Mouse (Mus musculus) B cell, adult 67 days (primary cell): ENCODE data around the gene Mus81. TPM values are rescaled to one million over a fixed set of nuclear protein-coding genes. Genes with fewer than 3 reads are reported as not detected.

Source experiments
- total RNA-seq, 2 experiments: library from RNA; stranded (reverse); gene quantifications; 4 replicates each; pipeline ENCODE4 v1.2.4; 2023

The Mus81 gene
- 10 to 100 TPM; 39.6 to 51.8 TPM for total RNA-seq

DNA sequence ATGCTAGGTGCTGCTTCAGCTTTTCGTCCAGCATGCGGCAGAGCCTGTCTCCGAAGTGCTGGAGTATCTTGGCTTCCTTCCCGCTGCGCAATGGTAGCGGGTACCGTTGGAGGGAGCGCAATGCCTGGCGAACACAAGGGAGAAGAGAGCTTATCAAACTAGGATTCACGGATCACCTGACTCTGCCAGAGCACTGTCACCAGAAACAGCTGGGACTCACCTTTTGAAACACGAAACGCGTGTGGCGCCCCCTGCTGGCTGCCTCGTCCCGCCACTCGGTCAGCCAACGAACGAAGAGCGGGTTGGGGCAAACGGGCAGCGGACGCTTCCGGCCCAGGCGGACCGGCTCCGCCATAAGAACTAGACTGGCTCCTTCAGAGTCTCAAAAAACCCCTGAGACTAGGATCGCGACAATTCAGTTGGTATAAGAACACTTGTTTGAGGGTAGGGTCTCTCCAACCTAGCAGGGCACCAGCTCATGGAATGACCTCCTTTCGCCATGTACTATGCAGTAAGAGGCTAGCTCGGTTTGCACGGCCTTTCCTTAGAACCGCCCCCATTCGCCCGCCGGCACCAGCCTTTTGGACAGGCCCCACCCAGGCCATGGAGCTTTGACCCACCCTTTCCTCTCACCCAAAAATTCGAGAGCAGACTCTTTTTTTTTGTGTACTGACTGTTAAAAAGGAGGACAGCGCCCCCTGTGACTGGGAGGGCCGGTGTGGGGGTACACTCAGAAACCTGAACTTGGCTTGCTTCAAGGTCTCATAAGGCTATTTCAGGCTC is at the start of gene Mus81:
Gene Mus81, minus strand, starts transcription at position 635 of the 783 bp plus-strand sequence.

DNA sequence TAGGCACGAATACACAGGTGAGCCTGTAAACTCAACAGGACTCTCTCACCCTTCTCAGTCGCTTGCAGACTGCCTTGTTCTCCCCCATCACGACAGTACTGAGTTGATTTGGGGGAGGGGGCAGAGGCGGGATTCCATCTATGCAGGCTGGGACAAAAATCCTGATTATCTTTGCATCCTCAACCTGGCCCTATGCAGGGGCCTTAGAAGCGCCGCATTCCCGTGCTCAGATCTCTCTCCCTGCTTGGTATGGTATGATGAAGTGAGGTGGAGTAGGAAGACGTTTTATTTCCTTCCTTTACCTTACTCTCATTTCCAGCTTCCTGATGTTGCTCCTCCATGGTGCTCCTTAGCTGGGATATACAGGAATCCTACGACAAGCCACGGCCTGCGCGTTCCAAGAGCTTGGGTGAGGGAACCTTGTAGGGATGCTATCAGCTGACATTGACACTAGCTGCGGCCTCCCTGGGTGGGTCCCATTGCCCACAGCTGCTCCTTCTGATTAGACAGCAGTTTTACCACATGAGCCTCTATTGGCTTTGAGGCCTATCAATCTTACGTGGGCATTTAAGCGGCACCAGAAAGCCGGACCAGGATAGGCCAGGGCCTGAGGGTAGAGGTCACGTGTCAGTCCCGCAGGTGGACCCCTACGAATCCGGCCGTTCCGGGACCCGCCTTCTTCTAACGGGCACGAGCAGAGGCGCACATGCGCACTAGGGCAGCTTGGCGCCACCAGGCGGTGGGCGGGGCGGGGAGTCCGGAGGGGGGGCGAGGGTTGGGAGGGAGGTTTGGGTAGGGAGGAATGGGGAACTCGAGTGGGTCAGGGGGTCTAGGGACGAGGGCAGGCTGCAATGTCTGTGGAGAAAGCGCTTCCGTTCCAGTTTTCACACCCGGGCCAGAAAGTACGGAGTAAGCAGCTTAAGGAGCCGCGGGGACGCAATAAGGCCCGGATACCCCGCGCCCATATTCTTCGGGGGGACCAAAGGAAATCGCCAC is 22.1 kb upstream of the Mus81 start, which contains the start of gene Snx32:
Gene Snx32, minus strand, starts transcription at position 508 of the 996 bp plus-strand sequence.

DNA sequence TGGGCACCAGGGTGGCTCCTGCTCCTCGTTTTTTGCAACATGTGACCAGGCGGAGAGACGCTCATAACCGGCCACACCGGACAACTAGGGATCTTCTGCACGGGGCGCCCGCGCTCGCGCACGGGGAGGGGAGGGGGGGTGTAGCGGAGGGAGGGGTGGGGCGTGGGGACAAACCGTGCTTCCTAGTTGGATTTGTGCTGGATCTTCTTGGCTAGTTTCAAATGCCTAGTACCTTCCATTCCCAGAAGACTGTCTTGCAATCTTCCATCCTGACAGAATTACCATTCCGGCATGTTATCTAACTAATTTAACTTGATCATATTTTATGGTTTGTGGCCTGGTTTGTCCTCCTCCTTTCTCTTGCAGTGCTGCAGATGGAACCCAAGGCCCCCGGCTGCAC is 15.5 kb upstream of the Mus81 start, which contains the start of gene 1700020D05Rik:
Gene 1700020D05Rik, minus strand, starts transcription at position 101 of the 400 bp plus-strand sequence.

DNA sequence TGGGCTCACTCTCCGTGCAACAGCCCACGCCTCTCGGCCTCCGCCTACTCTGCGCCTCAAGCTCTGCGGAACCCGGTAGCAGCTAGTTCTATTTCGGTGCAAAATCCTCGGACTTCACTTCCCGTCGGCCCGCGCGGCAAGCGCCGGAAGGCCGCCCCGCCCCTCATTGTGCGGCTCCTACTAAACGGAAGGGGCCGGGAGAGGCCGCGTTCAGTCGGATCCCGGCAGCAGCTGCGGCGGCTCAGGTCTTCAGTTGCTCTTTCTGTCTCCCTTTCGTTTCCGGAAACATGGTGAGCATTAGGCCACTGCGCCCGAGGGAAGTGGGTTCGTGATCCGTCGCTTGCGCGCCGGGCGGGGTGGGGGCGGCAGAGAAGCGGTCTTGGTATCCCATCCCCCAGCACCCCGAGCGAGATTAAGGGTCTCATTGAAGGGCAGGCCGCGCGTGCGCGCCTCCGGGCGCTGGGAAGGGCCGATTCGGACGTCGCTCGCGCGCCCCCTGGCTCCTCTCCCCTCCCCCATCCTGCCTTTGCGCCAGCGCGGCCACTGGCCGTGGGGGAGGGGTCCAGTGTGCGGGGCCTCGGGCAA is 2.2 kb upstream of the Mus81 start, which contains the start of gene Cfl1:
Gene Cfl1, plus strand, starts transcription at position 143 of the 585 bp plus-strand sequence.

GRCm38 (mm10) chr19:5473720-5474119 is 14.5 kb downstream of the Mus81 start, which contains the start of gene Efemp2:
Efemp2 (plus strand) TSS chr19:5473954.

DNA sequence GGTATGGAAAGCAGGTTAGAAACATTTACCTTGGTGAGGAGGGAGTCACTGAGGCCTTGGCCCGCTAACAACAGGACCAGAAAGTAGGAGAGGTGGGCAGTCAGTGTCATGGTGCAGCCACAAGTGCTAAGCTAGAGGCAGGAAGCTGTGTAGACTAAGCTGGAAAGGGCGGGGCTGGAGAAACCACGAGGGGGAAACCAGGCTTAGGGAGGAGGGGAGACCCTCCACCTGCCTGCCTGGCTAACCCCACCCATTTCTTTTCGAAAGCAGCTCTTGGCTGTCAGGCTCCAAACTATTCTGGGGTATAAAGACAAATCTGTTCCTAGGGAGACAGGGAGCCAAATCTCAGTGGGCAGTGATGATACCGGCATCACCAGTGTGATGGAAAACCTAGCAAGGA is 19.8 kb downstream of the Mus81 start, which contains the start of gene Ctsw:
Gene Ctsw, minus strand, starts transcription at position 134 of the 400 bp plus-strand sequence.

DNA sequence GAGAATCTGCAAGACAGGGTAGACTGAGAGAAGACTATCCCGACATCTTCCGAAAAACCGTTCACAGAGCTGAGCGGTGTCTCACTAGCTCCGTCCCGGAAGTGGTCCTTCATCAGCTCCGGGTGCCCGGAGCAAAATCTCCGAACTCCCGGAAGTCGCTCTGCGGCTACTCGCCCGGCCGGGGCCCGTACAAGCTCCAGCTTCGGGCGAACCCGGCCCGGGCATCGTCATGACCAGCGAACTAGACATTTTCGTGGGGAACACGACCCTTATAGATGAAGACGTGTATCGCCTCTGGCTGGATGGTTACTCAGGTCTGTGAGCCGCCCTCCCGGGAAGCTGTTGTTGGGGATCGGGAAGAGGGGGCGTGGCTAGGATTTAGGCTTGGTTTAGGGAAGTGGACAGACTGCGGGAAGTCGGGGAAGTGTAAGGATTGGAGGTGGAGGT is 27.7 kb downstream of the Mus81 start, which contains the start of gene Fibp:
Gene Fibp, plus strand, starts transcription at position 151 of the 447 bp plus-strand sequence.

GRCm38 (mm10) chr19:5457746-5458442 is 30.3 kb downstream of the Mus81 start, which contains the start of gene Ccdc85b:
Ccdc85b (minus strand) TSS chr19:5457894.

GRCm38 (mm10) chr19:5447515-5448353 is 40.5 kb downstream of the Mus81 start, which contains the start of gene Fosl1:
Fosl1 (plus strand) TSS chr19:5447547.

Other genes starting within 250 kb of the Mus81 start
- 10 to 100 TPM; 81.2 to 92.8 TPM for gene Pacs1, start 215.3 kb downstream of the Mus81 start, total RNA-seq
- 100 to 1,000 TPM; 309 to 311 TPM for gene Sf3b2, start 192.9 kb downstream of the Mus81 start, total RNA-seq
- gene Gal3st3, start 190.1 kb downstream of the Mus81 start, total RNA-seq: not detected
- gene Catsper1, start 152.7 kb downstream of the Mus81 start, total RNA-seq: not detected
- gene Cst6, start 138.8 kb downstream of the Mus81 start, total RNA-seq: not detected
- 10 to 100 TPM; 39.6 to 43.4 TPM for gene Eif1ad, start 121.7 kb downstream of the Mus81 start, total RNA-seq
- gene Banf1, start 121.2 kb downstream of the Mus81 start, total RNA-seq: 10 to 100 TPM; 93.0 to 94.1 TPM
- gene Sart1, start 99.7 kb downstream of the Mus81 start, total RNA-seq: 100 to 1,000 TPM; 177 to 198 TPM
- gene Tsga10ip, start 85.9 kb downstream of the Mus81 start, total RNA-seq: not detected
- gene Drap1, start 63.4 kb downstream of the Mus81 start, total RNA-seq: 100 to 1,000 TPM; 174 to 177 TPM
- 10 to 100 TPM; 59.5 to 60.9 TPM for gene AI837181, start 63.3 kb downstream of the Mus81 start, total RNA-seq
- gene Fosl1, start 40.9 kb downstream of the Mus81 start, total RNA-seq: 1 to 10 TPM in 1 of 2 experiments, not detected in 1; 1.3 TPM
- gene Ccdc85b, start 30.5 kb downstream of the Mus81 start, total RNA-seq: 1 to 10 TPM; 3.1 to 3.6 TPM
- 100 to 1,000 TPM; 115 to 174 TPM for gene Fibp, start 27.8 kb downstream of the Mus81 start, total RNA-seq
- gene Ctsw, start 19.9 kb downstream of the Mus81 start, total RNA-seq: 1 to 10 TPM; 2.0 to 3.3 TPM
- gene Efemp2, start 14.4 kb downstream of the Mus81 start, total RNA-seq: 1 to 10 TPM in 1 of 2 experiments, not detected in 1; 1.5 TPM
- gene Cfl1, start 2.1 kb upstream of the Mus81 start, total RNA-seq: 1,000 to 10,000 TPM; 1,245 to 1,301 TPM
- gene 1700020D05Rik, start 15.4 kb upstream of the Mus81 start, total RNA-seq: 1 to 10 TPM; 3.5 to 4.9 TPM
- gene Snx32, start 22.1 kb upstream of the Mus81 start, total RNA-seq: 10 to 100 TPM; 10.4 to 14.2 TPM
- not detected for gene Ovol1, start 72.2 kb upstream of the Mus81 start, total RNA-seq
- gene Ap5b1, start 79.6 kb upstream of the Mus81 start, total RNA-seq: 10 to 100 TPM; 21.5 to 25.2 TPM
- gene Rnaseh2c, start 113.5 kb upstream of the Mus81 start, total RNA-seq: 100 to 1,000 TPM in 1 of 2 experiments, 10 to 100 TPM in 1; 92.4 to 109 TPM
- gene Kat5, start 121.8 kb upstream of the Mus81 start, total RNA-seq: 100 to 1,000 TPM; 107 to 122 TPM
- 100 to 1,000 TPM; 132 to 136 TPM for gene Rela, start 149.1 kb upstream of the Mus81 start, total RNA-seq
- 100 to 1,000 TPM; 661 to 707 TPM for gene Sipa1, start 175.3 kb upstream of the Mus81 start, total RNA-seq
- gene Map3k11, start 200.3 kb upstream of the Mus81 start, total RNA-seq: 10 to 100 TPM; 62.0 to 64.7 TPM
- 100 to 1,000 TPM; 203 to 215 TPM for gene Pcnx3, start 200.5 kb upstream of the Mus81 start, total RNA-seq
- gene Kcnk7, start 216.0 kb upstream of the Mus81 start, total RNA-seq: not detected
- gene Ehbp1l1, start 237.9 kb upstream of the Mus81 start, total RNA-seq: 10 to 100 TPM; 57.1 to 58.7 TPM
- 10 to 100 TPM; 23.5 to 24.9 TPM for gene Fam89b, start 241.3 kb upstream of the Mus81 start, total RNA-seq